Mouse (Mus musculus) kidney, adult 2 months (tissue): ENCODE results near the gene Adamts8.

ENCODE experiments used
- CTCF ChIP-seq: fragments of 200-500 bp; conservative IDR thresholded peaks from 2 replicates; pipeline ENCODE4 v1.5.1; 2011; ENCODE audit warnings: low read depth, mild to moderate bottlenecking, control low read depth, low read length, moderate library complexity, mixed read lengths; ENCODE audit not compliant: insufficient read depth, insufficient read length
- POLR2A ChIP-seq: fragments of 200-500 bp; IDR thresholded peaks from one replicate; pipeline ENCODE4 v1.6.1; 2011; ENCODE audit warnings: low read depth, low read length, control low read depth

GRCm38 (mm10) chr9:31012674-31013073 lies 70.3 kb downstream of the Adamts8 start:
- TF ChIP-seq POLR2A: no peak
- no peak for TF ChIP-seq CTCF
